Mouse (Mus musculus): Measurements from ENCODE around the gene Wfdc5. TPM values are rescaled to one million over a fixed set of nuclear protein-coding genes. Genes with fewer than 3 reads are reported as not detected.

Gene Wfdc5
- polyA plus RNA-seq, 1 experiment: 0.65 TPM

- WGBS: 98% methylated on average over 6 of the region's 6 CpGs
- DNase-seq: no peak
- Histone ChIP-seq H3K27me3 (ENCODE audit: control insufficient read depth, insufficient read depth, low read length) (no peaks in the 10 kb centered on the region), H3K36me3 (ENCODE audit: control insufficient read depth, insufficient read depth, low read length) (peaks cover 69% of the 10 kb centered on the region), H3K4me1 (replicated peaks; ENCODE audit: control insufficient read depth, insufficient read depth, low read length) (no peaks in the 10 kb centered on the region), H3K27ac (ENCODE audit: control insufficient read depth, insufficient read depth, low read length) (no peak overlapping the region), H3K4me3 (ENCODE audit: control insufficient read depth, insufficient read depth, low read length) (no peak overlapping the region)
- no peak for TF ChIP-seq CTCF (IDR thresholded peaks at IDR 0.05; ENCODE audit: borderline replicate concordance, control insufficient read depth, extremely low read depth, insufficient read depth, low read length, poor library complexity)
- no peak for TF ChIP-seq POLR2A (IDR thresholded peaks at IDR 0.05; ENCODE audit: control insufficient read depth, extremely low read depth, insufficient read depth, low read length, poor library complexity)
Observed at GRCm38 (mm10) chr2:164137754-164138153, 44.8 kb downstream of the Wfdc5 start.

- TF ChIP-seq CTCF (IDR thresholded peaks at IDR 0.05; ENCODE audit: borderline replicate concordance, control insufficient read depth, extremely low read depth, insufficient read depth, low read length, poor library complexity) (no peak), POLR2A (IDR thresholded peaks at IDR 0.05; ENCODE audit: control insufficient read depth, extremely low read depth, insufficient read depth, low read length, poor library complexity) (no peak)
- WGBS: 74% methylated on average over 2 of the region's 2 CpGs
- DNase-seq: no peak
- H3K27me3 ChIP-seq (ENCODE audit: control insufficient read depth, insufficient read depth, low read length): no peaks in the 10 kb centered on the region
- no peak overlapping the region for H3K4me3 ChIP-seq (ENCODE audit: control insufficient read depth, insufficient read depth, low read length)
- H3K27ac ChIP-seq (ENCODE audit: control insufficient read depth, insufficient read depth, low read length): no peak overlapping the region
- H3K4me1 ChIP-seq (replicated peaks; ENCODE audit: control insufficient read depth, insufficient read depth, low read length): no peaks in the 10 kb centered on the region
- H3K36me3 ChIP-seq (ENCODE audit: control insufficient read depth, insufficient read depth, low read length): peaks cover 65% of the 10 kb centered on the region
Observed at GRCm38 (mm10) chr2:164136393-164136792, 46.1 kb downstream of the Wfdc5 start.

- no peak for DNase-seq
- no peaks in the 10 kb centered on the region for H3K27me3 ChIP-seq (ENCODE audit: control insufficient read depth, insufficient read depth, low read length)
- H3K4me3 ChIP-seq (ENCODE audit: control insufficient read depth, insufficient read depth, low read length): no peak overlapping the region
- H3K27ac ChIP-seq (ENCODE audit: control insufficient read depth, insufficient read depth, low read length): no peak overlapping the region
- peaks cover 71% of the 10 kb centered on the region for H3K36me3 ChIP-seq (ENCODE audit: control insufficient read depth, insufficient read depth, low read length)
- no peak for TF ChIP-seq POLR2A (IDR thresholded peaks at IDR 0.05; ENCODE audit: control insufficient read depth, extremely low read depth, insufficient read depth, low read length, poor library complexity)
- WGBS: 91% methylated on average over 1 of the region's 1 CpGs
- H3K4me1 ChIP-seq (replicated peaks; ENCODE audit: control insufficient read depth, insufficient read depth, low read length): no peaks in the 10 kb centered on the region
Observed at GRCm38 (mm10) chr2:164135367-164135766, 47.2 kb downstream of the Wfdc5 start.

- Histone ChIP-seq H3K27me3 (ENCODE audit: control insufficient read depth, insufficient read depth, low read length) (no peaks in the 10 kb centered on the region), H3K4me1 (replicated peaks; ENCODE audit: control insufficient read depth, insufficient read depth, low read length) (no peaks in the 10 kb centered on the region), H3K4me3 (ENCODE audit: control insufficient read depth, insufficient read depth, low read length) (no peak overlapping the region), H3K27ac (ENCODE audit: control insufficient read depth, insufficient read depth, low read length) (no peak overlapping the region), H3K36me3 (ENCODE audit: control insufficient read depth, insufficient read depth, low read length) (peaks cover 70% of the 10 kb centered on the region)
- DNase-seq: no peak
- TF ChIP-seq CTCF (IDR thresholded peaks at IDR 0.05; ENCODE audit: borderline replicate concordance, control insufficient read depth, extremely low read depth, insufficient read depth, low read length, poor library complexity): no peak
- no peak for TF ChIP-seq POLR2A (IDR thresholded peaks at IDR 0.05; ENCODE audit: control insufficient read depth, extremely low read depth, insufficient read depth, low read length, poor library complexity)
- WGBS: 83% methylated on average over 6 of the region's 6 CpGs
Observed at GRCm38 (mm10) chr2:164134563-164134962, 48.0 kb downstream of the Wfdc5 start.

- H3K4me1 ChIP-seq (replicated peaks; ENCODE audit: control insufficient read depth, insufficient read depth, low read length): no peaks in the 10 kb centered on the region
- peaks cover 74% of the 10 kb centered on the region for H3K36me3 ChIP-seq (ENCODE audit: control insufficient read depth, insufficient read depth, low read length)
- no peak for DNase-seq
Observed at GRCm38 (mm10) chr2:164131586-164131985, 51.0 kb downstream of the Wfdc5 start.

DNA sequence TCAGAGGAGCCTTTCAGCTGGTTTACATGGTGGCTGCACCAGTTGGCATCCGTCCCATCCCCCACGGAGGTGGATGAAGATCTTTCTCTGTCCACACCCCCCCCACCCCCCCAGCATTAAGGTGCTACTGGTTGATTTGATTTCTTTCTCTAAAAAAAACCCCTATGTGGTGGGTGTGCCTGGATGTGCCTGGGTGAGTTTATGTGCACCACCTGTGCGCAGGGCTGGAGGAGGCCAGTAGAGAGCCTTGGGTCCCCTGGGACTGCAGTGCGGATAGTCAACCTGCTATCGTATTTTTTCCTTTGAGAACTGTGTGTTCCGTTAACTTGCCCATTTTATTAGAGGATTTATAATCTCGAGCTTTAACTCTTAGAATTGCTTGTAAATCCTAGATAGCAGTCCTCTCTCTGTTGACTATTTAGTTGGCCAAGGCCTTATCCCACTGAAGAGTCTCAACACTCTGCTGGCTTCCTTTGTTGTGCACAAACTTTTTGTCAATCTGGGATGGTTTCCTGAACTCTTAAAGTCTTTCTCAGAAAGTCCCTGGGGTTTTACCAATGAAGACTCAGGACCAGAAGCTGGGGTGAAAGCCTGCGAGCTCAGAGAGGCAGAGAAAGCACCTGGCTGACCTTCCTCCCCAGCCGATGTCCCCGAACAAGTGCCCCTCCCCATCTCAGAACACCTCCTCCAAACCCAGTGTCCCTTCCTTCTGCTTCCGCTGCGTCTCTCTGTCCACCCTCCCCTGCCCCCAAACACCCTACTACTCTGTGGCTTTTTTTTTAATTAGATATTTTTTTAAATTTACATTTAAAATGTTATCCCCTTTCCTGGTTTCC lies 53.7 kb downstream of the Wfdc5 start:
- no peak for DNase-seq
- TF ChIP-seq POLR2A (IDR thresholded peaks at IDR 0.05; ENCODE audit: control insufficient read depth, extremely low read depth, insufficient read depth, low read length, poor library complexity) (no peak), CTCF (IDR thresholded peaks at IDR 0.05; ENCODE audit: borderline replicate concordance, control insufficient read depth, extremely low read depth, insufficient read depth, low read length, poor library complexity) (no peak)

More at GRCm38 (mm10) chr2:164131586-164131985, 51.0 kb downstream of the Wfdc5 start:
- WGBS: 100% methylated on average over 1 of the region's 1 CpGs
- Histone ChIP-seq H3K27me3 (ENCODE audit: control insufficient read depth, insufficient read depth, low read length) (no peaks in the 10 kb centered on the region), H3K27ac (ENCODE audit: control insufficient read depth, insufficient read depth, low read length) (no peak overlapping the region), H3K4me3 (ENCODE audit: control insufficient read depth, insufficient read depth, low read length) (no peak overlapping the region)
- no peak for TF ChIP-seq POLR2A (IDR thresholded peaks at IDR 0.05; ENCODE audit: control insufficient read depth, extremely low read depth, insufficient read depth, low read length, poor library complexity)
- TF ChIP-seq CTCF (IDR thresholded peaks at IDR 0.05; ENCODE audit: borderline replicate concordance, control insufficient read depth, extremely low read depth, insufficient read depth, low read length, poor library complexity): no peak

More for the DNA sequence above, 53.7 kb downstream of the Wfdc5 start:
- H3K4me3 ChIP-seq (ENCODE audit: control insufficient read depth, insufficient read depth, low read length): no peak overlapping the region
- H3K27ac ChIP-seq (ENCODE audit: control insufficient read depth, insufficient read depth, low read length): no peak overlapping the region
- no peaks in the 10 kb centered on the region for H3K4me1 ChIP-seq (replicated peaks; ENCODE audit: control insufficient read depth, insufficient read depth, low read length)
- H3K27me3 ChIP-seq (ENCODE audit: control insufficient read depth, insufficient read depth, low read length): no peaks in the 10 kb centered on the region
- H3K36me3 ChIP-seq (ENCODE audit: control insufficient read depth, insufficient read depth, low read length): peaks cover 78% of the 10 kb centered on the region
- WGBS: 93% methylated on average over 12 of the region's 12 CpGs

All from thymus, adult 2 months (tissue).